Mouse (Mus musculus) CD4-positive helper T cell, adult 2 months (primary cell): ENCODE measurements around the gene Btla.

Experiments used
- DNase-seq: peaks from one replicate; pipeline ENCODE4 v3.0.0-alpha.2; 2012; ENCODE audit warnings: low read depth, missing footprints, low spot score

Gene Btla

DNA sequence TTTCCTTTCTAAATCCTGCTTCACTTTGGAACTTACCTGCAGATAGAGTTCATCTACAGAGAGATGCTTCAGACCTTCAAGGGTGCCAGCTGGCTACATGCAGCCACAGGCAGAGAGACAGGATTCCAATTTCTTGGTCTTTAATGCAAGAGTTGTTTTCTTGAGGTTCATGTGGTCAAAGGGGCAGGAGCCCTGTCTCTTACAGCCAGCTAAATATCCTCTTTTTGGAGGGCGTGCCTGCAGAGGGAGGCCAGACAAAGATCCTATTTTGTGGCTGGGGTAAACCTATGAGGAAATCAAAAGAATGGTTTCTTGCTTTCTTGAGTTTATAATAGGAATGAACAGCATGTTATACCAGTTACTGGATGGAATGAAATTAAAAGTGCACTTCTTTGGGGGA lies 33.5 kb downstream of the Btla start:
- DNase-seq, result no peak

DNA sequence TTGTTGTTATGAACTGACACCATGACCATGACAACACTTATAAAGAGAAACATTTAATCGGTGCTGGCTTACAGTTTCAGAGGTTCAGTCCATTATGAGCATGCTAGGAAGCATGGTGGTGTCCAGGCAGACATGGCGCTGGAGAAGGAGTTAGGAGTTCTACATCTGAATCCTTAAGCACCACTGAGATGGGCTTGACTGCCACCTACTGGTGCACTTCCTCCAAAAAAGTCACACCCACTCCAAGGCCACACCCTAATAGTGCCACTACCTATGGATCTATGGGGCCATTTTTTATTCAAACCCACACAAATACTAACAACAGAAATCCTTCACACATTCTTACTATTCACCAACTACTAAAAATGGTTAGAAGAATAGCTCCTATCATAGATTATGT lies 35.5 kb downstream of the Btla start:
- peak; percentile 66 for DNase-seq

- peak; percentile 81 for DNase-seq
Observed at GRCm38 (mm10) chr16:45261321-45261720, 37.2 kb downstream of the Btla start.

DNA sequence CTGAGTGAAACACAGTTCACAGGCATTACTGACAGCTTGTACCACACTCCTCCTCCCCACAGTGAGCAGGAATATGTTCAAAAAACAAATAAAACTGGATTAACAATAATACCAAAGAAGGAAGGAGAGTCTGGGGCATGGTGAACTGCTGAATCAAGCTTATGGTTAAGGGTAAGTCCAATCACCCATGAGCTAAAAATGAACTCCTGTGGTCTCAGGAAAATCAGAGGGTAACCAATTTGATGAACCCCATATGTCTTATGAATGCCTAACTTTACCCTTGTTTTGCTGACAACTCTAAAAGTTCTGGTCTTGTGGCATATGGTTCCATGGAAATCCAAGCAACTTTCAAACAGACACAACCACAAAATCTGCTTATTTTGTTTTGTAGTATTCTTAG lies 37.9 kb downstream of the Btla start:
- DNase-seq, result no peak

DNA sequence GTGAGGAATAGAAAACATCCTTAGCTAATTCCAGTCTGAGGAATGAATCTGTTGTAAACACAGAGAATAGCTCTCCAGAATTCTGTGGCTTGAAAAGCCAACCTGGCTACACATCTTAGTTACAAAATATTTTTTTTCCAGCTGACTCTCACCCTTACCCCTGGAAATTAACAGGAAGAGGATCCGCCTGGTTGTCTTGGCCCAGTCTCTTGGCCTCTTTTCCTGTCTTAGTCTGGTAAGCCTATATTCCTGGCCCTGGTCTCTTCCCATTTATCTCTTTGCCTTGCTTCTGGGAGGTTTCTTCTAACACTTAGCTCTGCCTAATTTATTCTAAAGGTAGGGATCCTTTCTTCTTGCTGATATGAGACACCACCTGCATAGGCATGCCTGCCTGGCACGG lies 45.8 kb downstream of the Btla start:
- DNase-seq, result no peak

- DNase-seq, result peak; percentile 20
Observed at GRCm38 (mm10) chr16:45283093-45283492, 59.0 kb downstream of the Btla start.

- DNase-seq, result no peak
Observed at GRCm38 (mm10) chr16:45297806-45298205, 73.7 kb downstream of the Btla start.
